Comparison of ENCODE assay signal across 8 mouse cellular contexts in genomic region chr9:62363619-62364018, GRCm38 (mm10). TPM values are rescaled to one million over a fixed set of nuclear protein-coding genes. Genes with fewer than 3 reads are reported as not detected.
DNase-seq lines count a peak whose midpoint lies in the region; ATAC-seq lines count a peak whose summit lies in the region.

No protein-coding gene starts in this region.

- H3K27ac ChIP-seq in hindbrain, embryonic 13.5 days: peak overlapping the region; percentile 86

- H3K9me3 ChIP-seq in hindbrain, embryonic 13.5 days: no peaks in the 10 kb centered on the region

- H3K36me3 ChIP-seq in hindbrain, embryonic 13.5 days: no peaks in the 10 kb centered on the region

- H3K4me2 ChIP-seq in hindbrain, embryonic 13.5 days: peak overlapping the region; percentile 68

- H3K27me3 ChIP-seq in hindbrain, embryonic 13.5 days: no peaks in the 10 kb centered on the region

- under 1% methylated on average over 24 of the region's 24 CpGs for WGBS in hindbrain, embryonic 13.5 days

- H3K9ac ChIP-seq in hindbrain, embryonic 13.5 days: peak overlapping the region; percentile 75

- peak; percentile 96 for ATAC-seq in hindbrain, embryonic 13.5 days (ENCODE audit: low FRiP score)

- peak; percentile 88 for DNase-seq in R1 (ENCODE audit: low read depth, low spot score)
- DNase-seq in cerebellum, postnatal 25 days: peak; percentile 91 to 96
- DNase-seq in frontal cortex, postnatal 14 days (ENCODE audit: low spot score in 2 of 2): peak; percentile 83 to 86
- DNase-seq in left cerebral cortex, adult 18-20 months (ENCODE audit: low spot score in 2 of 2): peak; percentile 84 to 92
- DNase-seq in lung, postnatal 4 days: peak; percentile 91 to 95
- peak; percentile 96 for DNase-seq in retina, postnatal 1 day
- peak; percentile 84 for DNase-seq in thymus, postnatal 4 days

- H3K4me1 ChIP-seq in hindbrain, embryonic 13.5 days (replicated peaks): peaks cover 90% of the 10 kb centered on the region

- H3K4me3 ChIP-seq in hindbrain, embryonic 13.5 days: peak overlapping the region; percentile 36

RNA-seq across cellular contexts. Expression of gene Anp32a, which starts 22.5 kb away (rescaled TPM):
- polyA plus RNA-seq in hindbrain, embryonic 13.5 days (2015; fragmentation: Nextera tagmentation; extraction: Ambion mirVana): 149 and 172 TPM in 2 replicates
- total RNA-seq in left cerebral cortex, adult 18-20 months (2021): 100 to 1,000 TPM; 255 to 287 TPM

Comparison
In these comparisons a context has a peak if more than half of its experiments do, and no peak if none do; other contexts are left out.
1. Peak in every context shown above with its lines: DNase-seq, ATAC-seq, H3K4me3 ChIP-seq and H3K27ac ChIP-seq.